Mouse (Mus musculus) adrenal gland, postnatal 14 days (tissue): Measurements from ENCODE around the gene Padi2. TPM values are rescaled to one million over a fixed set of nuclear protein-coding genes. Genes with fewer than 3 reads are reported as not detected.

Source experiments
- DNase-seq: peaks from one replicate; pipeline ENCODE4 v3.0.0; 2021; ENCODE audit warnings: mixed read lengths
- total RNA-seq: library from RNA; stranded (reverse); gene quantifications from 2 replicates; pipeline ENCODE4 v1.2.3, GENCODE M21; 2021

Padi2 gene
- total RNA-seq, 1 experiment from 2014 or later: 1.3 TPM

GRCm38 (mm10) chr4:140987476-140987875, 81.3 kb downstream of the Padi2 start:
- DNase-seq: no peak

GRCm38 (mm10) chr4:140988706-140989290, 82.7 kb downstream of the Padi2 start:
- DNase-seq: no peak

- DNase-seq: no peak
Measured at GRCm38 (mm10) chr4:140989447-140989846, 83.3 kb downstream of the Padi2 start.

- no peak for DNase-seq
Measured at GRCm38 (mm10) chr4:140992215-140992614, 86.1 kb downstream of the Padi2 start.

GRCm38 (mm10) chr4:140993846-140994245, 87.7 kb downstream of the Padi2 start:
- no peak for DNase-seq

- DNase-seq: no peak
Measured at GRCm38 (mm10) chr4:140995811-140996210, 89.7 kb downstream of the Padi2 start.

GRCm38 (mm10) chr4:140996812-140997211, 90.7 kb downstream of the Padi2 start:
- no peak for DNase-seq

Other genes with a start within 250 kb of the Padi2 start
- 13.1 and 15.3 TPM in 2 replicates for gene Arhgef10l, start 240.3 kb upstream of the Padi2 start, total RNA-seq
- gene Rcc2, start 205.8 kb upstream of the Padi2 start, total RNA-seq: 71.3 and 74.2 TPM in 2 replicates
- gene Padi6, start 163.7 kb upstream of the Padi2 start, total RNA-seq: not detected in 2 replicates
- gene Padi4, start 132.1 kb upstream of the Padi2 start, total RNA-seq: 0.75 and 0.85 TPM in 2 replicates
- gene Padi3, start 95.7 kb upstream of the Padi2 start, total RNA-seq: not detected in 2 replicates
- gene Padi1, start 60.6 kb upstream of the Padi2 start, total RNA-seq: not detected in 2 replicates
- gene Sdhb, start 54.9 kb downstream of the Padi2 start, total RNA-seq: 699 and 754 TPM in 2 replicates
- 28.7 and 37.1 TPM in 2 replicates for gene Atp13a2, start 80.5 kb downstream of the Padi2 start, total RNA-seq
- 26.0 and 28.6 TPM in 2 replicates for gene Mfap2, start 104.1 kb downstream of the Padi2 start, total RNA-seq
- gene Crocc, start 154.2 kb downstream of the Padi2 start, total RNA-seq: 7.1 and 9.8 TPM in 2 replicates
- 45.5 and 56.4 TPM in 2 replicates for gene Necap2, start 172.0 kb downstream of the Padi2 start, total RNA-seq
- not detected in 2 replicates for gene Spata21, start 182.0 kb downstream of the Padi2 start, total RNA-seq
- gene Szrd1, start 233.4 kb downstream of the Padi2 start, total RNA-seq: 105 and 107 TPM in 2 replicates
- gene Fbxo42, start 241.6 kb downstream of the Padi2 start, total RNA-seq: 21.7 and 23.5 TPM in 2 replicates